Mouse (Mus musculus) G1E-ER4 (cell line): Measurements from ENCODE around the gene Rpl14. TPM values are rescaled to one million over a fixed set of nuclear protein-coding genes. Genes with fewer than 3 reads are reported as not detected.

Experiments used
- GATA1 ChIP-seq: IDR thresholded peaks from one replicate; pipeline ENCODE4 v1.8.0; 2012; ENCODE audit warnings: low read length, inconsistent platforms
- polyA plus RNA-seq: library from polyadenylated mRNA; stranded (reverse); fragments of >175 nt; gene quantifications from 2 replicates; pipeline ENCODE4 v1.2.3, GENCODE M21; 2012

The Rpl14 gene
- polyA plus RNA-seq, 1 experiment, result 3,491 TPM

DNA sequence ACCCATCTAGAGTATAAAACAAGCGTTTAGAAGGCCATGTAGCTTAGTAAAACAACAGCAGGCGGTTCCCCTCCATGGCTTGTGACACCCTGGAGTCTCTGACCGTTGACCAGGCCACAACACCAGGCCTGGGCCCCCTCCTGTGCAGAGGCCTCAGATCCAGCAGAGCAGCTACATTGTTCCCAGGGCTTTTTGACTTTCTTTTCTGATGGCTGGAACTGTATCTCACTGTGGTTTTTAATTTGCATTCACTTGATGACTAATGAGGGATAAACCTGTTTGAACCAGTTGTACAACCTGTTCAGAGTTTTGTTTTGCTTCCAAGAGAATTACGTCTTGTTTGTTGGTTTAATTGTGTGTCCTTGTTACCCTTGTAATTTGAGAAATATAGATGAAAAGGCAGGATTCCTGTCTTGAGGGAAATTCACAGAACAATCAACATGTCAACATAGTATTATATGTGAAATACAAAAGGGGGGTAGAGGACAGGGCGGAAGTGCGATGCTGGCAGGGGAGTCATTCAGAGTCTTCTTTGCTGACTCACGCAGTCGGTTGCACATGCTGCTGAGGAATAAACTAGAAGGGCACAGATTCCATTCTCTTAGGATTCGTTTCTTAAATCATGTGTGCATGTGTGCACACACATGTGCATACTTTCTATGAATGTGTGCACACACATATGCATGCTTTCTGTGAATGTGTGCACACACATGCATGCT, 22.3 kb downstream of the Rpl14 start:
- TF ChIP-seq GATA1, result no peak

DNA sequence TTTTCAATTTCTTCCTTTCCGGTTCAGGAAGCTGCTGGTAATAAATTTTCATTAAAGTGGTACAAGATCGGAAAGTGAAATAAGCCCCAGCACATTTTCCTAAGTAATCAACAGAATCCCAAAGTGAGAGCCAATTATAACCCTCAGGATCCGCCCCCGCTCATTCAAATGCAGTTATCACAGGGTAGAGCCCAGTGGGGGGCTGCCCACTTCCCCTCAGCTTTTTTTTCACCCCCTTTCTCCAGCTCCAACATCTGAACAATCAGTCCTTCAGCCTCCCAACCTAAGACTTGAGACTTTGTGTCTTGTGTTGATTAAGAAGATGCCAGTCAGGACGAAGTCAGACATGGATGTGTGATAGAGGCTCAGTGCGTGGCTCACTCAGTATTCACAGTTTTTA, 23.6 kb downstream of the Rpl14 start:
- TF ChIP-seq GATA1, result no peak

DNA sequence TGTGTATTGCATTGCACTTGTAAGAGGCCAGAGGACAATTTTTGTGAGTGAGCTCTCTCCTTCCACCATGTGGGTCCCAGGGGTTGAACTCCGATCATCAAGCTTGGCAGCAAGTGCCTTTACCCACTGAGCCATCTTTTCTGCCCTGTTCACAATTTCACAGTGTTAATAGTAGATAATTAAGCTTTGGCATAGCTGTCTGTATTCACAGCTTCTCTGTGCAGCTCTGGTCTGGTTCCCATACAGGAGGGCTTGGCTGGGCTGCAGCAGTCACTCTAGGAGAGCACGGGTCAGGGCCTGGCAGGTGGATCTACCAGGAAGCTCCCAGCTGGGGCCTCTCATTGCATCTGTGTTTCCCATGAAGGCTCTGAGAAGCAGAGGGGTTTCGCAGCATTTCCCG, 24.1 kb downstream of the Rpl14 start:
- no peak for TF ChIP-seq GATA1

DNA sequence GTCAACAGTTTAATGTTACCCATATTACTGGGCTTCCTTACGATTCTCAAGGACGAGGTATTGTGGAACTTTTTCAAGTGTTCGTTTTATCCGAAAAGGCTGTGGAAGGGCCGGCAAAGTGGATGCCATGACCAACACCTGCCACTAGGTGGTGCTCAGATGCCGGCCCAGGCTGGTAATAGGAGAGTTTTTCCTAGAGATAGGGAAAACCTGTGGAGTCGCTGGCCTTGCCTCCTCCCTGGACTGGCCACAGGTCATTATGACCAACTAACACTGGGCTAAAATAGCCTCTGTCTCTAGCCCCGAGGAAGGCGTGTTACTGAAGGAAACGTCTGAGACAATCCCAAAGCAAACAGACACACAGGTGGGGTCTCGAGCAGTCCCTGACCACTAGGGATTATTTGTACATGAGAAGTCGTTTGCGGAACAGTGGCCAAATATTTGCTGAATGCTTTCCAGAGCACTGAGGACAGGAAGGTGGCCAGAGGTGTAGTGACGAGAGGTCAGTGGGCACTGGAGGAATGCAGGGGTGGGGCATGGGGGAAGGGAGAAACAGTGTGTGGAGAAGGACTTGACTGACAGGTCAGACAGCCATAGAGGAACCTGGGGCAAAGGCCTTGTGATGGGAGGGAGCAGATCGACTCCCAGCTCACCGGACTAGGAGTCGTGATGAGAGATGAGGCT, 30.4 kb downstream of the Rpl14 start:
- TF ChIP-seq GATA1, result no peak

DNA sequence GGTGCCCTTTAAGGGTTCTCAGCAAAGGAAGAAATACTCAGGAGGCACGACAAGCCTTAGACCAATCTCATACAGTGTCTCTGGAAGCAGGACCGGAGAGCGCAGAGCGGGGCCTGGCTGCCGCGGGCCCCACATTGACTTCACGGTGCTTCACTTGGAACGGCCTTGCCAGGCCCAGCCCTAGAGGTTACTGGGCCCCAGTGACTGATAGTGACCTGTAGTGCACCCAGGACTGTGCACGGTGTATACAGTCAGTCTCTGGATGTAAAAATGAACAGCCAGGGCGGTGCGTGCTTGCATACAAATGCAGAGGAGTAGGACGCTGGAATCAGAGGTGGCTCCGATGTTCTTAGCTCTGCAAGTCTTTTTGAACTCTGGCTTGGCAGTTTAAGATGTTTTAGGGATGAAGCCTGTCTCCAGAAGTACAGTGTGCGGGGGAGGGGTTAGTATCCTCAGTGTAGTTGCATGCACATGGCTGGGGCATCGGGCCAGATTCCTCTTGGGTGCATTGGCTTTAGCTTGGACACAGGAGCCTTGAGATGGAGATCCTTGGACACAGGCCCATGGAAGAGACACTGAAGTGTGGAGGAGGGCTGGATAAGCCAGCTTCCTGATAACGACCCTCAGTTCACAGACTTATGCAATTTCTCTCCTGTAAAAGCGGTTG, 31.1 kb downstream of the Rpl14 start:
- TF ChIP-seq GATA1, result no peak

DNA sequence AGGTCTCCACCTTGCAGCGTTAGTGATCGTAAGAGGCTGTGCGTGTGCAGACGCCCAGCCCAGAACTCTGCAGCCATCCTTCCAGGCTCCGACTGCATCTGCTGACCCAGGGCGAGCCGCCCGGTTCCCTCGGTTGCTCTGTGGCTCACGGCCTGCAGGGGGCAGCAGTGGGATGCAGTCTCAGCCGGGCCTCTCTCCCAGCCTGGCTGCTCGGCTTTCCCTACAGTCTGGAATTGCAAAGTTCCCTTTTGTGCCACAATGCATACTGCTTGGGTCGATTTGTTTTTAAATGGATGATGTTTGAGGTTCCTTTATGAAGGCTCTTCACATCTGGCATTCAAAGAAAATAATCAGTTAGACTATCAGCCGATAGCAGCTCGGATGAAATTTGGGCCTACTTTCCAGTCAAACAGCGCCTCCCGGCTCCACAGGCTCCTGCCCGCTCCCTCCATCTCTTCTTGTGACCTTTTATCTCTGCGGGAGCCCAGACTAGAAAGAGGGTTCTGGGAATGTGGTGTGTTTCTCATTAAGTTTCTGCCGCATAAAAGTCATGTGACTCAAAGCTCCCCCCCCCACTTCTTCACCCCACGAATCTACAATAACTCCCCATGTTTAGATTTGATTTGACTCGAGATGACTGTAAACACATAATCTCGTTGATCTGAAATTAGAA, 31.7 kb downstream of the Rpl14 start:
- TF ChIP-seq GATA1, result no peak

DNA sequence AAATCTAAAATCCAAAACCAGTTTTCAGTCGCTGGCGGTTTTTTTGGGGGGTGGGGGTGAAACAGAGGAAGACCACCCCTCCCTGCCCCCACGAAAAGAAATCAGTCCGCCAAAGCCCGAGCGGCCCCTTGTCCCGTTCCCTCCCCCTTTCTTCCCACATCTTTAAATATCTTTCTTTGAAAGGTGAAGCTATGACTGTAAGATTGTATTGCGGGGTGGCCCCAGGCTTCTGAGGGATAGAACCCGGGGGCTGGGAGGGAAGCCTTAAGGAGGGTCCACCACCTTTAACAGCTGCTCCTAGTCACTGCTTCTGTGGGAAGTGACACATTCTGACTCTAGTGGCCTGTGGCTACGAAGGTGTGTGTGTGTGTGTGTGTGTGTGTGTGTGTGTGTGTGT, 32.3 kb downstream of the Rpl14 start:
- TF ChIP-seq GATA1, result no peak

DNA sequence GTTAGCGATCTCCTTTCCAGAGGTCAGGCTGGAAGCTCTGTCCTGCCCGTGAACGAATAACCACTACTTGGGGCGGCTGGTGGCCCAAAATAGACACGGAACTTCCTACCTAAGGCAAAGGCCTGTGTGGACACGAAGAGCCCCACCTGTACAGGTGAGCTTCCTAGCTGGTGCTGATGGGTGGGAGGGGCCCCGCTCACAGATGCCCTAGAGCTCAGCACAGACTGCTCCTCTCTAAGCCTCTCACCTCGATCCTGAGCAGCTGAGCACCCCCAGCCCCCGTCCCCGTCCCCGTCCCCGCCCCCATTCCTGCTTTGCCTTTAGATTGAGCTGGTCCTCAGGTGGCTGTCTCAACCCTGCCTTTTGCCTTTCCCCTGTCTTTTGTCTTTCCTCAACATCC, 32.7 kb downstream of the Rpl14 start:
- no peak for TF ChIP-seq GATA1

DNA sequence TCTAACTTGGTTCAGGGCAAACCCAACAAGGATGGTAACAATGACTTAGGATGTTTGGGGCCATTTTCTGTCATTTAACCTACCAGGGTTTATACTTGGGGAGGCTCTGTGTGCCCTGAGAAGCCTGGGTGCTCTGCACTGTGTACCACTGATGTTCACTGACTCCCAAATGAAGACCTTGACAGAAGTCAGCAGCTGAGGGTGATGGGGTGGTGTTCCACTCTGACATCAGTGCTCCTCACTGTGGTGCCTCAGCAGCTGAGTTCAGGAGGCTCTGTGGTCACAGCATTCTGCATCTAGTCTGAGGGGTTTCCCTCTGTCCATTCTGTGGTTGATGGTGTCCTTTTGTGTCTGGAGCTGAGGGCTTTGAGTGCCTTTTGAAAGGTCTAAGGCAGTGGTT, 39.8 kb downstream of the Rpl14 start:
- TF ChIP-seq GATA1, result no peak

DNA sequence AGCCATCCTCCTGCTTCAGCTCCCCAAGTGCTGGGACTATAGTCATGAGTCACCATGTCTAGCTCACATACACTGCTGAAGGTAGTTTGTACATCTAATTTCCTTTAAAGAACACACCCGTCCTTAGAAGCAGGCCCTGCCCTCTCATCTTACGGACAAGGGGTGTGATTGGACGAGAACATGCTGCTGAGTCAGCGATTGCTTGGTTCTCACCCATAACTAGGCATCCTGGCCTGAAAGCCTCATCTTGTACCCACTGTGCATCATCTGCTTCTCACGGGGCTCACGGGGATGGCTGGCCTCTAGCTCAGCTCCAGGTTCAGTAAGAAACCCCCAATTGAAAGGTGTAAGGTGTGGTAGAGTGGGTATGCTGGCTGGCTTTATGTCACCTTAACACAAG, 42.8 kb downstream of the Rpl14 start:
- TF ChIP-seq GATA1, result no peak

DNA sequence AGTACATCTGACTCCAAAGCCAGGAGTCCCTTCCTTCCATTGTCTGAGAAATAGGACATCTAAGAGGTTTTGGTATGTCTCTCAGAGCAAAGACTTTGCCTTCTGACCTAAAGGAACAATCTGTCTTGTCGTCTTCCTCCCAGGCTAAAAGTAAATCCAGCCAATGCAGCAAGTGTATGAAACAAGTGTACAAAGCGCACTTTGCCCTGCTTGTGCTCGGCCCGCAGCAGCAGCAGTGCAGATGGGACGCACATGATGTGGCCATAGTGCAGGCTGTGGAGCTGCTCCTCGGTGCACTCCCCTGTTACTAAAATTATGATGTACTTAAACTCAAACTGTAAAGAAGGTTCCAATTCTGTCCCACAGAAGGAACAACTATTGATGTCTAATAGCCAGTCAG, 46.9 kb downstream of the Rpl14 start:
- no peak for TF ChIP-seq GATA1

DNA sequence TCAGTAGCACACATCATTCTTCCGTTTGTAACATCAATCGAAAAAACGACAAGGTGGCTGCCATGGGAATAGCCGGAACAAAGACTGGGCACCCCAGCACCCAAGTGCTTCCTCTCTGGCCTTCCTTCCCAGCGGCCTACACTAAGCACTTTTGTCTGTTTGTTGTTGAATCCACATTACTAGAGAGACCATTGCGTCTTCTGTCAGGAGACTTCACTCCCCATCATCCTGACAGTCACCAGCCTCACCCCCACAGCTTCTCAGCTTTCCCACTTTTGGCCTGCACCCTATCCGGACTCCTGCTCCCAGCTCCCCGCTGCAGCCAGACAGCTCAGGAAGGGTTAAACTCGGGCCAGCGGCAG, 48.1 kb downstream of the Rpl14 start:
- TF ChIP-seq GATA1, result no peak

DNA sequence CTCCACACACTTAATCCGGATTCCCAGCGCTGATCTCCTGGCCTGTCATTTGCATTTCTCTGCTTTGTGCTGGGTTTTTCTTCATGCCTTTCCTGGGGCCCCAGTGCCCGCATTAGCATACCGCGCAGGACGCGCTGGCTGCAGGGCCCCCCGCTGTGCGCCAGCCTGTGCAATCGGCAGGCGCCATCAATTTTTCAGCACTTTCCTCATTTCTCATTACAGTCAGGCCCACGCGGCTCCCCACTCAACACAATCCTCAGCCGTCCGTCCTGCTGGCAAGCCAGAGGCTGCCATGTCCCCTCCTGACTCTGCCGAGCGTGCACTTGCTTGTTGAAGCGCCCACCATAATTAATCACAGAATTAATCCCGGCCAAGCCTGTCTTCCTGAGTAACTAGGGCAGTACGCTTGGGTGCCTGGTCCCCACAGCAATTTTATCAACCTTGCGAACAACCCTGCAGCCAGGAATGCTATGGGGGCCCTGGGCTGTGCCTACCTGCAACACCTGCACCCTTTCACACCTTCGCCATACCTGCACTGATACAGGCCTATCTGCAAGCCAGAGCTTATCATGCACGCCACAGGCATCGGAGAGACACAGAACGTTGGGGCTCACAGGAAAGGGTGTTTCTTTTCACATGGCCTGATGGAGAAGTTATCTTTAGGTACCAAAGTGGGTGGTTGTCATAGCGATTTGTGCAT, 48.6 kb downstream of the Rpl14 start:
- TF ChIP-seq GATA1, result no peak

DNA sequence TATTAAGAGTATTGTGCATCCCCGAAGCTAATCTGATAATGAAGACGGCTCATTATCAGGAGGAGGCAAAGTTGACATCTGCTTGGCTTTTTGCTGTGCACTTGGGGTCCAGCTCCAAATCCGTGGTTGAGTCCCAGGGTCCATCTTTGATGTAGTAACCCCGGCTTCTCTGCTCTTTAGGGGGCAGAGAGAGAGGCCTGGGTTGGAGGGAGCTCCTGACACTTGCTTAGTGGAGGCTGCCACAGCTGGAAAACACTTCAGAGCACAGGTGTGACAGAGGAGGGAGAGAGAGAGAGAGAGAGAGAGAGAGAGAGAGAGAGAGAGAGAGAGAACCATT, 49.1 kb downstream of the Rpl14 start:
- TF ChIP-seq GATA1, result no peak

Other genes starting within 250 kb of the Rpl14 start
- 235 and 247 TPM in 2 replicates for gene Eif1b, start 79.2 kb upstream of the Rpl14 start, polyA plus RNA-seq
- 0.03 and 0.04 TPM in 2 replicates for gene Entpd3, start 31.6 kb upstream of the Rpl14 start, polyA plus RNA-seq